Mouse (Mus musculus) spleen, adult 2 months (tissue): ENCODE data around the gene Cabp2. TPM values are rescaled to one million over a fixed set of nuclear protein-coding genes. Genes with fewer than 3 reads are reported as not detected.

Experiments
- DNase-seq, 2 experiments: peaks; one replicate each; pipeline versions ENCODE4 v3.0.0 to v3.0.0-alpha.2; 2012 to 2021; ENCODE audit warnings: low spot score in 2 of 2, low read depth in 1 of 2
- H3K27ac ChIP-seq: fragments of 200-500 bp; 2 replicates; pipeline ENCODE4 v1.5.1; 2012; ENCODE audit warnings: low read length, inconsistent platforms; ENCODE audit not compliant: insufficient read depth
- H3K27me3 ChIP-seq: fragments of 200-500 bp; 2 replicates; pipeline ENCODE4 v1.6.1; 2012; ENCODE audit warnings: mild to moderate bottlenecking, moderate library complexity, low read length, inconsistent platforms; ENCODE audit not compliant: control insufficient read depth, insufficient read depth
- H3K36me3 ChIP-seq: fragments of 200-500 bp; 2 replicates; pipeline ENCODE4 v1.6.1; 2012; ENCODE audit warnings: mild to moderate bottlenecking, low read length, inconsistent platforms; ENCODE audit not compliant: control insufficient read depth, insufficient read depth
- H3K4me1 ChIP-seq: fragments of 200-500 bp; 2 replicates; pipeline ENCODE4 v1.6.1; 2011; ENCODE audit warnings: inconsistent platforms; ENCODE audit not compliant: control insufficient read depth, insufficient read depth, insufficient read length
- H3K4me3 ChIP-seq: fragments of 200-500 bp; 2 replicates; pipeline ENCODE4 v1.5.1; 2011; ENCODE audit warnings: mild to moderate bottlenecking, inconsistent platforms; ENCODE audit not compliant: insufficient read depth, insufficient read length; ENCODE audit errors: extremely low read depth
- CTCF ChIP-seq: fragments of 200-500 bp; IDR thresholded peaks from 2 replicates; pipeline ENCODE4 v1.5.1; 2011; ENCODE audit warnings: mild to moderate bottlenecking, inconsistent platforms; ENCODE audit not compliant: insufficient read depth, insufficient read length, insufficient replicate concordance; ENCODE audit errors: extremely low read depth
- POLR2A ChIP-seq: fragments of 200-500 bp; IDR thresholded peaks from 2 replicates; pipeline ENCODE4 v1.6.1; 2011; ENCODE audit warnings: low read depth, low read length, inconsistent platforms
- WGBS: fragments of 180-500 bp; shearing (Covaris S2); methylation state at CpG from one replicate; pipeline ENCODE4 v1.1.7; 2018; 5-methylcytosine and 5-hydroxymethylcytosine counted together
- polyA plus RNA-seq: library from polyadenylated mRNA; depleted of rRNA; stranded (reverse); fragments of >200 nt; gene quantifications from 2 replicates; pipeline ENCODE4 v1.2.3, GENCODE M21; 2012

Cabp2 gene
- polyA plus RNA-seq, 1 experiment, result 7.0 TPM

DNA sequence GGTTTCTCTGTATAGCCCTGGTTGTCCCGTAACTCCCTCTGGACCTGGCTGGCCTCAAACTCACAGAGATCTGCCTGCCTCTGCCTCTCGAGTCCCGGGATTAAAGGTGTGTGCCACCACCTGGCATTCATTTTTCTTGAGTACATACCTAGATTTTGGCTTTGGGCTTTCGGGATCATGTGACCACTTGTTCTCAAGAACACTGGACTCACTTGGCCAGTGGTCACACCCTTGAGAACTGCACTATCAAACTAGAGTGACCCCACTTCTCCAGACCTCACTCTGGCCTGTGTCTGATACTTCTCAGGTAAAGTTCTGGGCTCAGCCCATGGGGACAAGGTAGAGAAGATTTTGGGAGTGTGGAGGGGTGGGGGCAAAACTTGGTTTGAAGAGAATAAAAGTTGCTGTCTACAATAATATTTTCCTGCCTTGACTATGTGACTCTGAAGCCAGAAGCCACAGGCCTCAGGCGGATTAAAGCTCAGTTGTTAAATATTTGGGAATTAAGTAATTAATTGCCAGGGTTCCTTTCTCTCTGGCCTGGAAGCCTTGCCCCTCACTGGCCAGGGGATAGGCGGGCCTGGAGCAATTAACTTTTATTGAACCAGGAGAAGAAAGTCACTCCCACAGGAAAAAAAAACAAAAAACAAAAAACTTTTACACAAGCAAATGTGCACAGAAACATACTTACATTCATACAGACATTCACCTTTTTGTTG lies 8.5 kb upstream of the Cabp2 start:
- Histone ChIP-seq H3K27me3 (no peaks in the 10 kb centered on the region), H3K36me3 (no peaks in the 10 kb centered on the region), H3K27ac (no peak overlapping the region), H3K4me3 (no peak overlapping the region), H3K4me1 (no peaks in the 10 kb centered on the region)
- TF ChIP-seq POLR2A (no peak), CTCF (no peak)
- 90% methylated on average over 6 of the region's 6 CpGs for WGBS
- DNase-seq, result no peak

DNA sequence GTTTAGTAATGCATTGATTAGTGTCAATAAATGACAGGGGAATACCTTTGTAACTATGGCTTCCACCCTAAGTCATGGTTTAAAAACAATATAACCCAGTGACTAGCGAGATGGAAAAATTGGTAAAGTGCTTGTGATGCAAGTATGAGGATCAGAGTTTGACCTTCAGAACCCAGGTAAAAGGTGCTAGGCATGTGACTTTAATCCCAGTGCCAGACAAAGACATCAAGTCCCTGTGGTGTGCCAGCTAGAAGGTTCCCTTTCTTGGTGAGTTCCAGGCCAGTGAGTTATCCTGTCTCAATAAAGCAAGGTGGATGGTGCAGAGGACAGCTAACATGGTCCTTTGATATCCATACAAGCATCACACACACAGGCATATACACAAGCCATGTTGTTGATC lies 5.8 kb upstream of the Cabp2 start:
- Histone ChIP-seq H3K27ac (no peak overlapping the region), H3K36me3 (no peaks in the 10 kb centered on the region), H3K4me3 (no peak overlapping the region), H3K27me3 (no peaks in the 10 kb centered on the region), H3K4me1 (no peaks in the 10 kb centered on the region)
- TF ChIP-seq POLR2A (no peak), CTCF (no peak)
- no peak for DNase-seq
- WGBS, result 90% methylated on average over 1 of the region's 1 CpGs

DNA sequence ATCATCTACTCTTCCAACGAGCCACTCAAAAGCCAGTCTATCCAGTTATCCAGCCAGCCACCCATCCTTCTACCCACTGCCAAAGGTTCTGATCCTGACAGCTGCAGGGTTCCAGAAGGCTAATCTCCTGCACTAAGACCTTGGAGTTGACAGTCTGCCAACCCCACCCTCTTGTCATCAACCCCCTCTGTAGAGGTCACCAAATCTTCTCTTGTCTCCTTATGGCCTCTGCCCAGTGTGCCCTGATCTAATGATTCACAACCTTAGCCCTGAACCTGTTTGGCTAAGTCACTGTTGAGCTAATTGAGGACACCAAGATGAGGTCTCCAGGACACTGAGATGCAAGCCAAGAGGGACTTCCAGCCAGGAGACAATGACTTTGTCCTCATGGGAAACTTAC lies 1.8 kb upstream of the Cabp2 start:
- Histone ChIP-seq H3K4me3 (no peak overlapping the region), H3K36me3 (no peaks in the 10 kb centered on the region), H3K4me1 (no peaks in the 10 kb centered on the region), H3K27ac (no peak overlapping the region), H3K27me3 (no peaks in the 10 kb centered on the region)
- no peak for DNase-seq
- TF ChIP-seq CTCF, result no peak
- TF ChIP-seq POLR2A, result no peak
- 69% methylated on average over 1 of the region's 1 CpGs for WGBS

DNA sequence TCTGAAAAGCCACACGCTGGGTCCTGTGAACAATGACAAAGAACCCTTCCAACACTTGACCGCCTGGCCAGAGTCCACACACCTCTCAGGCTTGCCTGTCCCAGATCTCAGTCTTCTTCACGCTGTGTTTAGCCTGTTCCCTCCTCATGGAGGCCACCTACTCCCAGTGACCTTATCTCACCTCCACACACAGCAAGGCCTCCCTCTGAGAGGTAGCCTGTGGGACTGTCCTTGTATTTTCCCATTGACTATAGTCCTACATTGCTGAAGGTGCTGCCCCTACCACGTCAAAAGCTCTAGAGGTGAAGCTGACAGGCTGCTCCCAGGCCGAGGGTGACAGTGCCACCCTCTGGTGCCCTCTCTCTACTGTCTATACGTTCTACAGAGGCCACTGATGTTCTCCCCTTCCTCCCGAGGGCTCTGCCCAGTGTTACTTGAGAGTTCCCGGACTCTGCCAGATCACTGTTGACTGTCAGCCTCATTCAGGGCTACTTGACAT lies 818 bp upstream of the Cabp2 start:
- no peak for TF ChIP-seq POLR2A
- TF ChIP-seq CTCF, result peak; percentile 37; the same call in 1 of the 2 replicates
- Histone ChIP-seq H3K36me3 (no peaks in the 10 kb centered on the region), H3K27ac (no peak overlapping the region), H3K27me3 (no peaks in the 10 kb centered on the region), H3K4me1 (no peaks in the 10 kb centered on the region), H3K4me3 (no peak overlapping the region)
- 46% methylated on average over 8 of the region's 8 CpGs for WGBS
- no peak for DNase-seq

DNA sequence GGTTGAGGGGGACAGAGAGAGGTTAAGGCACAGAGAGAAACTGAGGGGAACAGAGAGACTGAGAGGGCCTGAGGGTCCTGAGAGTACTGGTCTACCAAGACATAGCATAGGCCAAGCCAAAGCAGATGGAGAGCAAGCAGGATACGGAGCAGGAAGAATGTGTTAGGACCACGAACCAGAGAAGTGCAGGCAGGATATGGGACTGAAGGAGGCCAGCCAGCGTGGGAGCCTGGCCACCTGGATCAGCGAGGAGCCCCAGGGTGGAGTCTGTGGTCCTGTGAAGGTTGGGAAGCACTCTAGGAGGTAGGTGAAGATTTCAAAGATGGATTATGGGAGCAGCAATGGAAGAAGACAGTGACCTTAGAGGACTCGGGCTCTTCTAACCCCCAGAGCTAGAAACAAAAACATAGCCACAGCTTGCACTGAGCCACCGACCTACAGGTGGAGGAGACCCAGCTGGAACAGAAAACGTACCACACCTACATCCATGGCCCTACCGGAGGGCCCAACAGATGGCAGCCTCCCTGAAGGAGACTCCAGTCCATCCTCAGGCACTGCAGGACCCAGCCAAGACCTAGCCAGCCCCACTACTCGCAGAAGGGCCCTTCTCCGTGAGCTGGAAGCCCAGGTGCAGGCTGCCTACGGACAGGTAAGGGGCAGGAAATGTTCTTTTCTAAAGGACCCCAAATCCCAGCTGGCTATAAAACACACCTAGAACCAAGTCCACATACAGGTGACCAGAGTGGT lies 1.0 kb downstream of the Cabp2 start:
- no peak overlapping the region for H3K4me3 ChIP-seq
- TF ChIP-seq CTCF, result no peak
- H3K36me3 ChIP-seq, result no peaks in the 10 kb centered on the region
- no peaks in the 10 kb centered on the region for H3K4me1 ChIP-seq
- no peak for DNase-seq
- whole genome bisulfite sequencing, result 89% methylated on average over 11 of the region's 11 CpGs
- H3K27ac ChIP-seq, result no peak overlapping the region
- no peaks in the 10 kb centered on the region for H3K27me3 ChIP-seq

DNA sequence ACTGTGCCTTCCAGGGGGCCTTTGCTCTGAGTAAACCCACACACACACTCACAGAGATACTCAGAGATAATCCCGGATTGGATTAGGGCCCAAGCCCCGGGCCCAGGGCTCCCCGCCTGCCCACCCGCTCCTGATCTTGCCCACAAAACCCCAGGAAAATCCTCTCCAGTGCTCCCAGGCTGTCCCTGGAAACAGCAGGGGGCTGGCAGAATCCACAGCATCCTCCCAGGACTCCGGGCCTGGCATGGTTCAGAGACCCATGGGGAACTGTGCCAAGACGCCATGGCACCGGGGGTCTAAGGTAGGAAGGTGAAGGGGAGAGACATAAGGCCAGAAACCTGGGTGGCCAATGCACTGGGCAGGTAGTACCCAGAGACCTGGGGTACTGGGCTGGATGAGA lies 1.9 kb downstream of the Cabp2 start:
- TF ChIP-seq POLR2A (no peak), CTCF (no peak)
- no peak overlapping the region for H3K4me3 ChIP-seq
- H3K4me1 ChIP-seq, result no peaks in the 10 kb centered on the region
- H3K27me3 ChIP-seq, result no peaks in the 10 kb centered on the region
- 93% methylated on average over 7 of the region's 7 CpGs for WGBS
- DNase-seq, result no peak
- H3K36me3 ChIP-seq, result no peaks in the 10 kb centered on the region
- H3K27ac ChIP-seq, result no peak overlapping the region

DNA sequence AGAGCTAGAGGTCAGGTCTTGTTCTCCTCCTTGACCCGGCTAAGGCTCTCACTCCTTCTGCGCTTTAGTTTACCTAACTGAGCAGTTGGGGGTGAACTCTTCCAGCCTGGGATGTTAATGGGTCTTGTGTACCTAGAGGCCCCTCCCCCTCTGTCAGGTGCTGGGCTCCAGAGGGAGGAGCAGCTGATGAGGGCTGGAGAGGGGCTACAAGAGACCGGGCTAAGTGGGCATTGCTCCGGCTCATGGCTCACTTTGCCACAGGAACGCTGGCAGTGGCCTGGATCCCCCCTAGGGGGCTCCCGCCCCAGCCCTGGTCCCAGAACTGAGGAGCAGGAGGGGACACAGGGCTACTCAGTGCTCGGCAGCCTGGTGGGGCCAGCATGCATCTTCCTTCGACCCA lies 2.4 kb downstream of the Cabp2 start:
- TF ChIP-seq POLR2A, result no peak
- TF ChIP-seq CTCF, result no peak

More for the DNA sequence above, 2.4 kb downstream of the Cabp2 start:
- Histone ChIP-seq H3K27ac (no peak overlapping the region), H3K27me3 (no peaks in the 10 kb centered on the region), H3K4me3 (no peak overlapping the region), H3K36me3 (no peaks in the 10 kb centered on the region), H3K4me1 (no peaks in the 10 kb centered on the region)
- 79% methylated on average over 8 of the region's 8 CpGs for WGBS
- DNase-seq, result no peak
